Mouse (Mus musculus): Measurements from ENCODE around the gene Tedc1. TPM values are rescaled to one million over a fixed set of nuclear protein-coding genes. Genes with fewer than 3 reads are reported as not detected.

Tedc1 gene
- 1.0 and 2.0 TPM in 2 replicates for polyA plus RNA-seq (2012; rRNA removed)

DNA sequence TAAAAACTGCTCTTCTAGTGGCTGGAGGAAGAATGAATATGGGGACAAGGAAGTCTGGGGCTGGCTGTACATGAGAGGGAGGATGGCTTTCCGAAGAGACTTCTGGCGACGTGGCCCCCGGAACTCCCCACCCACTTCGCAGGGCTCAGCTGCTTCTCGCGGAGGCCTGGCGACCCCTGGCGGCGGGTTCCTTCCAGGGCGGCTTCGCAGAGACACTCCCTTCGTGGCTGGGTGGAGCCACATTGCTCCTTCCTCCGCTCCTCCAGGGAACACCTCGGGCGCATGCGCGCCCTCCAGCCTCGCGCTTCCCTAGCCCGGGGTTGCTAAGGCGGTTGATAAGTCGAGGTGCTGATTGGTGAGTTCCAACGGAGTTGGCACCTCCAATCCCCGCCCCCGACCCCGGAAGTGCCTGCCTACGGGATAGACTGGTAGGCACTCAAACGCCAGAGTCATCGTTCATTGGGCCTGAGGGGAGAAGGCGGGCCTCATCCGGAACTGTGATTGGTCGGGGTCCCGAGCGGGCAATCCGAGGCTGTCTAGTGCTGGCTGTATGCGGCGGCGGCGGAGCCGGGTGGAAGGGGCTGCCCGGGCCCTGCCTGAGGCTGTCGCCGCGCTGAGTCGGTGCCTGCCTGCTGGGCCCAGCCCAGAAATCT, at the start of gene Tedc1:
TSS of gene Tedc1 (plus strand) at position 535 of the 653 bp plus-strand sequence.
- H3K4me1 ChIP-seq (ENCODE audit: control insufficient read depth, insufficient read depth, low read length), result no peaks in the 10 kb centered on the region
- H3K4me3 ChIP-seq (ENCODE audit: insufficient read depth, low read length), result peak within 1 kb of the TSS; percentile 37
- TF ChIP-seq POLR2A (IDR thresholded peaks at IDR 0.05; ENCODE audit: extremely low read depth, insufficient read depth, low read length) (peak; percentile 41; the same call in 1 of the 2 replicates), CTCF (IDR thresholded peaks at IDR 0.05; ENCODE audit: extremely low read depth, insufficient read depth, low read length) (peak; percentile 77)
- H3K27ac ChIP-seq (ENCODE audit: insufficient read depth, low read length), result peak within 1 kb of the TSS; percentile 14

DNA sequence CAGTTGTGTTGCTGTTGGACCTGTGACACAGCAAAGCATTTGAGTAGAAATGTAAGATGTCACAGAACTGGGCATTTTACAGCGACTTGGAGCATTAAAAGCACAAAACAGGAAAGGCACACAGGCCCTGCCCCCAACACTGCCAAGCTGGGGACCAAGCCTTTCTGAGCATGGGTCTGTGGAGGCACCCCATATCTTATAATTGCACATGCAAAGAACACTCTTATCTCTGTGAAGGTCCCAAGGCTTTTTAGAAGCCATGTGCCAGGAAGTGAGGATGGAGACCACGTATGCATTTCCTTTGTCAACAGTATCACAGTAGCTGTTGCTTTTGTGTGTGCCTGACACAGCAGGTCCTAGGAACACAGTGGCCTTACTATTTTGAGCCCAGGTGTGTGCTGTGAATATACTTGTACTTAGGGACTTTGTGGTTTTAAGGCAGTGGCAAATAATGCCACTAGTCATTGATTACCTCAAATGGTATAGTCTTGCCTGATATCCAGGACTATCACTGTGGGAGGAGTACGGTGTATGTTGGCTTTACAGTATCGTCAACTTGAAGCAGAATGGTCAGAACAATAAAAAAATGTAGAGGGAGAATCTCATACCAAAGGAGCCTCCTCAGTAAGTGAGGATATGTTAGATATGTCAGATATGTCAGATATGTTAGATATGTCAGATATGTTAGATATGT, 48.6 kb upstream of the Tedc1 start:
- peaks cover 11% of the 10 kb centered on the region for H3K4me1 ChIP-seq (ENCODE audit: control insufficient read depth, insufficient read depth, low read length)
- H3K4me3 ChIP-seq (ENCODE audit: insufficient read depth, low read length), result no peak overlapping the region
- no peak for TF ChIP-seq CTCF (IDR thresholded peaks at IDR 0.05; ENCODE audit: extremely low read depth, insufficient read depth, low read length)
- TF ChIP-seq POLR2A (IDR thresholded peaks at IDR 0.05; ENCODE audit: extremely low read depth, insufficient read depth, low read length), result no peak
- H3K27ac ChIP-seq (ENCODE audit: insufficient read depth, low read length), result no peak overlapping the region

DNA sequence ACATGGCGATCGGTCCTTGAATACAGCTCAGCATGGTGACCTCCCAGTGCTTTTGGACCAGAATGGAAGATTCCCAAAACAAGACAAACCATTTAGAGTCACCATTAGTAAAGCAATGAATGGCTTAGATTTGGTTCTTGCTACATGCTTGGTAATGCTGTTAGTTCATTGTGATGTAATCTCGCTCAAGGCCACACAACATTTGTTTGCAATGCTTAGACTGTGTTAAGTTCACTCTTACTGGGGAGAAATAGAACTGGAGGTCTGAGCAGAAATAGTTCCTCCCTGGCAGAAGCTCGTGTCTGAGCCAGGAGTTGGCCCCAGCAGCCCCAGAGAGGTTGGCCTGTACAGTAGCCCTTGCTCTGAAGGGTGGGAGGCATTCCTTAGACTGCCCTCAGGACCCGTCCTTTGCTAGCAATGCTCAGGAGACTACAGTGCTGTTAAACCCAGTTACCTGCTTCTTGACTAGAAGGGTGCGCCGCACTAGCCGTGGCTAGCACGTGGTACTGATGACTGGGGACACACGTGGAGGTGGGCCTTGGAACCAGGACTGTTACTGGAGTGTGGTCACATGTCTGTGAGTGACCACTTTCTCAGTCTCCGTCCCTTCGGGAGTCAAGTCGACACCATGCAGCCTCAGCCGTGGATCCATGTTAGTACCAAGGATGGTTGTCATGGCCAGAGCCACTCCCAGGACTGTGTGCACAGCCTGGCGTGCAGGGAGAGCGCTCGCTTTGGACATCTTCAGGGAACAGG, 47.5 kb upstream of the Tedc1 start:
- H3K27ac ChIP-seq (ENCODE audit: insufficient read depth, low read length), result no peak overlapping the region
- TF ChIP-seq POLR2A (IDR thresholded peaks at IDR 0.05; ENCODE audit: extremely low read depth, insufficient read depth, low read length) (no peak), CTCF (IDR thresholded peaks at IDR 0.05; ENCODE audit: extremely low read depth, insufficient read depth, low read length) (no peak)
- peaks cover 11% of the 10 kb centered on the region for H3K4me1 ChIP-seq (ENCODE audit: control insufficient read depth, insufficient read depth, low read length)
- no peak overlapping the region for H3K4me3 ChIP-seq (ENCODE audit: insufficient read depth, low read length)

DNA sequence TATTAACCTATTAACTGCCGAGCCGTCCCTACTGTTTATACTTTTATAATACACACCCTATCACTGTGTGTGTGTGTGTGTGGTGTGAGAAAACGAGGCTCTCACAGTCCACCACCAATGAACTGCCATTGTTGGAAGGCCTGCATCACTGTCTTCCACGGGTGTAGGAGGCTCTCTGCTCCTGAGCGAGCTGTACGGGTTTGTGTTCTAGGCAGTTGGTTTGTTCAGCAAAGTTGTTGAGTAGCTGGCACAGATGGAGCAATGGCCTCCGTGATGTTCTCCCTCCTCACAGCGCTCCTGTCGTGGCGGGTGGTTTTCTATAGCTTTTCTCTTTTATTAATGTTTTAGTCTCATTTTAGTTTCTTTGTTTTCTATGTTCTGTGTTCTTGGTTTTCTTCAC, 46.4 kb upstream of the Tedc1 start:
- no peak overlapping the region for H3K27ac ChIP-seq (ENCODE audit: insufficient read depth, low read length)
- H3K4me3 ChIP-seq (ENCODE audit: insufficient read depth, low read length), result no peak overlapping the region
- H3K4me1 ChIP-seq (ENCODE audit: control insufficient read depth, insufficient read depth, low read length), result peaks cover 11% of the 10 kb centered on the region
- no peak for TF ChIP-seq CTCF (IDR thresholded peaks at IDR 0.05; ENCODE audit: extremely low read depth, insufficient read depth, low read length)
- no peak for TF ChIP-seq POLR2A (IDR thresholded peaks at IDR 0.05; ENCODE audit: extremely low read depth, insufficient read depth, low read length)

DNA sequence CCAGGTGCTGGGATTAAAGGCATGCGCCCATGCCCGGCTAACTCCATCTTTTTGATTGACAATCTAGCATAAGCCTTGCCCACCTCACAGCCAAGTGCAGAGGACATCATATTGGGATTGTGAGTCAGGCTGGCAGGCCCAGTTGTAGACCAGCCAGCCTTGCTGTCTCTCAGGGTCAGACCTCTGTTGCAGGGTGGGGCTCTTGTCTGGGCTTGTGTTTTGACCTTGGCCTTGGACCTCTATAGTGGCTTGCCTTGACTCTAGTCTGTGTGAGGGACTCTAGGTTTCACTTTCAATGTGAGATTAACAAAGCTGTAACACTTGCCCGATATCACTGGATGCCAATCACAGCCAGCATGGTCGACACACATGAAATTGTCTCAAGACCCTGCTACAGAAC, 42.1 kb upstream of the Tedc1 start:
- no peak overlapping the region for H3K4me3 ChIP-seq (ENCODE audit: insufficient read depth, low read length)
- H3K27ac ChIP-seq (ENCODE audit: insufficient read depth, low read length), result no peak overlapping the region
- peaks cover 2% of the 10 kb centered on the region for H3K4me1 ChIP-seq (ENCODE audit: control insufficient read depth, insufficient read depth, low read length)
- TF ChIP-seq POLR2A (IDR thresholded peaks at IDR 0.05; ENCODE audit: extremely low read depth, insufficient read depth, low read length) (no peak), CTCF (IDR thresholded peaks at IDR 0.05; ENCODE audit: extremely low read depth, insufficient read depth, low read length) (no peak)

DNA sequence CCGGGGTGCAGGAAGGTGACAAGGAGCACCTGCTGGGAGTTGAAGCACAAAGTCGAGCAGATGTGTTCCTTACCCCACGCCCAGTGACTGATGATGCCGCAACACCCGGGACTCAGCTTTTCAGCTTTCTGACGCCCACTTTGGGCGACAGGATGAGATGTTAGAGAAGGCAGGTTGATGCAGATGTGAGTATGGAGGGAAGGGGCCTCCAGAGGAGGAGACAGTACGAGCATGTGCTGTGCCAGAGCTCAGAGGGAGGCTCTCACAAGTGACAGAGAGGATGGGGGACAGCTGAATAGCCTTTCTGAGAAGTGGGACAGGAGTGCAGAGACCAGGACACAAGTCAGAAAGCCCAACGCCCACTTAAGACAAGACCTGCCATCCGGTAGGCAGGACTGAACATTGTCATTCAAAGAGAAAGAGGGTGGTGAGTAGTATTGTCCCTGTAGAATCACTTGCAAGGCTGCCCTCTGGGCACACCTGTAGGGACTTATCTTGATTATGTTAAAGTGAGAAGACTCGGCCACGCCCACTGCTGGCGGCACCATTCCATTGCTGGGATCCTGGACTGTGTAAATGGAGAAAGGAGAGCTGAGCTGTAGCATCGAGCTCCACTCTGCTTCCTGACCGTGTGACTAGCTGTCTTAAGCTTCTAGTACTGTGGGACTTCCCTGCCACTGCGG, 41.2 kb upstream of the Tedc1 start:
- H3K4me3 ChIP-seq (ENCODE audit: insufficient read depth, low read length), result no peak overlapping the region
- no peak overlapping the region for H3K27ac ChIP-seq (ENCODE audit: insufficient read depth, low read length)
- H3K4me1 ChIP-seq (ENCODE audit: control insufficient read depth, insufficient read depth, low read length), result peaks cover 3% of the 10 kb centered on the region
- TF ChIP-seq CTCF (IDR thresholded peaks at IDR 0.05; ENCODE audit: extremely low read depth, insufficient read depth, low read length), result no peak
- no peak for TF ChIP-seq POLR2A (IDR thresholded peaks at IDR 0.05; ENCODE audit: extremely low read depth, insufficient read depth, low read length)

DNA sequence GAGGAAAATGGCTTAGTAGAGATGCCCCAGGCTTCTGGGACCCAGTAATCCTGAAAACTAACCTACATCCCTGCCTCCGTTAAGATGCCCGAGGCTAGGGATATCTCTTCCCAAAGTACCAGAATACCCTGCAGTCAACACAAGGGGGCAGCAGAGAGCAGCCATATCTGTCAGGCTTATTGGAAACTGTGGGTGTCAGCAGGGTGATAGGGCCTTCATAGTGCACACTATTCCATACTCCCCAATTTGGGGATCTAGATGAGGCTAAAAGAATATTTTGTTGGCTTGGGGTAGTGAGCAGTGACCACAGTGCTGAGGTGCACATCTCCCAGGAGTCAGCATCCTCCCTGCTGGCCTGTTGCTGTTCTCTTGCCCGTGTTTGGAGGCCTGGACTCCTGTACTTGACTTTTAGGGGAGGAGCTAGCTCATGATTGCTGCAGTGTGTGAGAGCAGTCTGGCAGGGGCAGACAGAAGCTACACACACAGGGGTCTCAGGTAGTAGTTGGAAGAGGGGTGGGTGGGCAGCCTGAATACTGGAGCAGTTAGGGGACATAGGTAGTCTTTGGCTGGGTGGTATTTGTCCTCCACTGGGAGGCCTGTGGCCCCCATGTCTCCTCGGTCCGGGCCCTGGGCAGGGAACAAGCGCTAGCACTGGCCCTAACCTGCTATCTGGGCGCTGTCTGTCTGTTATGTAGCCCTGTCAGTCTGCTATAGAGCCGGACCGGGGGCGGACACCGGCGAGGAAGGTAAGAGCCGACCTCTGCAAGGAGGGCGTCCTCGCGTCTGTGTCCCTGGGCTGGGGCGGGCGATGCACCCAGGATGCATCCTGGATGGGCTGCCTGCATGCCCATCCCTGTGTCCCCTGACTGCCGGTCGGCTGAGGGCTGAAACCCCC, 36.5 kb upstream of the Tedc1 start:
- 0 out of 2 replicates have a peak, but pooled peaks cover 1% of the 10 kb centered on the region for H3K4me1 ChIP-seq (ENCODE audit: control insufficient read depth, insufficient read depth, low read length)
- H3K27ac ChIP-seq (ENCODE audit: insufficient read depth, low read length), result no peak overlapping the region
- H3K4me3 ChIP-seq (ENCODE audit: insufficient read depth, low read length), result no peak overlapping the region
- TF ChIP-seq CTCF (IDR thresholded peaks at IDR 0.05; ENCODE audit: extremely low read depth, insufficient read depth, low read length) (peak; percentile 90), POLR2A (IDR thresholded peaks at IDR 0.05; ENCODE audit: extremely low read depth, insufficient read depth, low read length) (no peak)

DNA sequence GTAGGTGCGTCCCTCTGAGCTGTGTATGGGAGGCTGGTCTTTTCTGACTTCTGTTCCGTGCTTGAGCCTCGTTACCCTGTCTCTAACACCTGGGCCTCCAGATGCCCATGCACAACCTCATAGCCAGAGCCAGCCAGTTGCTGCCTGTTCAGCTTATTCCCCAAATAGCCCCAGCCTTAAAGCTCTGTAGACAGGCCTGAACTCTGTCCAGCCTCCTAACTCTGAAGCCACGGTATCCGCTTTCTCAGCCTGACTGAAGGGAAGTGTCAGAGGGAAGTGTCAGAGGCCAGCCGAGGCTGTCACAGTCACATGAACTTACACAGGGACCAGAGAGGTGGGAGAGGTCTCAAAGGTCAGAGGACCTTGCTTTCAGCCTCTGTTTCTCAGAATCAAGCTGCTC, 31.5 kb upstream of the Tedc1 start:
- TF ChIP-seq POLR2A (IDR thresholded peaks at IDR 0.05; ENCODE audit: extremely low read depth, insufficient read depth, low read length), result no peak
- TF ChIP-seq CTCF (IDR thresholded peaks at IDR 0.05; ENCODE audit: extremely low read depth, insufficient read depth, low read length), result no peak
- Histone ChIP-seq H3K27ac (ENCODE audit: insufficient read depth, low read length) (no peak overlapping the region), H3K4me3 (ENCODE audit: insufficient read depth, low read length) (no peak overlapping the region), H3K4me1 (ENCODE audit: control insufficient read depth, insufficient read depth, low read length) (no peaks in the 10 kb centered on the region)

Measured in cortical plate, adult 2 months (tissue).